Mouse (Mus musculus) limb, embryonic 13.5 days (tissue): Measurements from ENCODE around the gene Uqcrq. TPM values are rescaled to one million over a fixed set of nuclear protein-coding genes. Genes with fewer than 3 reads are reported as not detected.

Source experiments
- ATAC-seq: fragments of 200-750 bp; cut with Nextera tagmentation; 2 replicates; pipeline ENCODE4 v1.8.0; 2017; ENCODE audit warnings: low read depth, moderate number of reproducible peaks, moderate TSS enrichment; ENCODE audit not compliant: low FRiP score
- H3K27ac ChIP-seq: fragments of 300-500 bp; sonication (generic); 2 replicates; pipeline ENCODE4 v1.5.1; 2015; ENCODE audit warnings: inconsistent platforms, mild to moderate bottlenecking, moderate library complexity
- H3K27me3 ChIP-seq: fragments of 300-500 bp; sonication (generic); 2 replicates; pipeline ENCODE4 v1.6.1; 2015; ENCODE audit warnings: mild to moderate bottlenecking, inconsistent platforms
- H3K36me3 ChIP-seq: fragments of 300-500 bp; sonication (generic); 2 replicates; pipeline ENCODE4 v1.6.1; 2015; ENCODE audit warnings: inconsistent platforms, mild to moderate bottlenecking, moderate library complexity
- H3K4me1 ChIP-seq: fragments of 300-500 bp; sonication (generic); 2 replicates; pipeline ENCODE4 v1.6.1; 2015; ENCODE audit warnings: inconsistent platforms
- H3K4me2 ChIP-seq: fragments of 300-500 bp; sonication (generic); replicated peaks from 2 replicates; pipeline ENCODE4 v1.6.1; 2015; ENCODE audit warnings: inconsistent platforms, mild to moderate bottlenecking, moderate library complexity
- H3K4me3 ChIP-seq: fragments of 300-500 bp; sonication (generic); 2 replicates; pipeline ENCODE4 v1.5.1; 2015; ENCODE audit warnings: moderate library complexity, mild to moderate bottlenecking, inconsistent platforms
- H3K9ac ChIP-seq: fragments of 300-500 bp; sonication (generic); 2 replicates; pipeline ENCODE4 v1.6.1; 2015; ENCODE audit warnings: mild to moderate bottlenecking, inconsistent platforms
- H3K9me3 ChIP-seq: fragments of 300-500 bp; sonication (generic); 2 replicates; pipeline ENCODE4 v1.6.1; 2016; ENCODE audit warnings: inconsistent platforms
- WGBS: fragments of 180-500 bp; shearing (Covaris S2); methylation state at CpG from one replicate; pipeline ENCODE4 v1.1.7; 2015; 5-methylcytosine and 5-hydroxymethylcytosine counted together
- polyA plus RNA-seq: library from polyadenylated mRNA; unstranded; fragments of >200 nt; fragmentation: Nextera tagmentation; extraction: Ambion mirVana; gene quantifications from 2 replicates; pipeline ENCODE4 v1.2.1, GENCODE M21; 2015

Uqcrq gene
- polyA plus RNA-seq, 1 experiment from 2014 or later = 449 TPM

- H3K27me3 ChIP-seq = no peaks in the 10 kb centered on the region
- H3K27ac ChIP-seq = no peak overlapping the region
- no peaks in the 10 kb centered on the region for H3K36me3 ChIP-seq
- WGBS = 87% methylated on average over 8 of the region's 8 CpGs
- H3K4me3 ChIP-seq = no peak overlapping the region
- peaks cover 10% of the 10 kb centered on the region for H3K4me1 ChIP-seq
- no peak overlapping the region for H3K9ac ChIP-seq
- no peaks in the 10 kb centered on the region for H3K9me3 ChIP-seq
- no peak for ATAC-seq
- H3K4me2 ChIP-seq = no peak overlapping the region
These were observed 17.4 kb upstream of the Uqcrq start for GRCm38 (mm10) chr11:53447996-53448395.

- Histone ChIP-seq H3K9ac (no peak overlapping the region), H3K4me2 (no peak overlapping the region), H3K36me3 (no peaks in the 10 kb centered on the region), H3K27me3 (no peaks in the 10 kb centered on the region), H3K4me1 (peaks cover 10% of the 10 kb centered on the region), H3K27ac (no peak overlapping the region), H3K9me3 (no peaks in the 10 kb centered on the region), H3K4me3 (no peak overlapping the region)
- 83% methylated on average over 13 of the region's 13 CpGs for WGBS
- ATAC-seq = no peak
These were observed 15.6 kb upstream of the Uqcrq start for GRCm38 (mm10) chr11:53446183-53446582.

DNA sequence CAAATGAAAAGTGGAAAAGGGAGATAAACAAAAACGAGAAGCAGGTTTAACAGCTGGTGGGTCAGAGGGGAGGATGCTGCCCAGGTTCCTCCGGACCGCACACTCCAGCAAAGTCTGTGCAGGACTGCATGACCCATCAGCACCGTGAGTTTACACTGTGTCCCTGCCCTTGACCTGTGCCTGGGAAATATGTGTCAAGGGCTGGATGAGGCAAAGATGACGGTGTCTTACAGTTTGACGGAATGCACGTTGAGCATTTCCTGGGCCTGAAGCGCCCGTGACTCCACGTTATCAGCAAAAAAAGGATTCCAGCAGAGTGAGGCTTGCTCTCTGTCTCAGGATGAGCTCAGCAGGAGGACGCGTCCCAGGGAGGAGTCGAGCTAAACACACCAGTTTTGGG is 14.9 kb upstream of the Uqcrq start:
- Histone ChIP-seq H3K36me3 (no peaks in the 10 kb centered on the region), H3K4me2 (no peak overlapping the region), H3K4me3 (no peak overlapping the region), H3K9me3 (no peaks in the 10 kb centered on the region), H3K4me1 (peaks cover 8% of the 10 kb centered on the region), H3K27ac (no peak overlapping the region), H3K27me3 (no peaks in the 10 kb centered on the region), H3K9ac (no peak overlapping the region)
- no peak for ATAC-seq
- 71% methylated on average over 13 of the region's 13 CpGs for WGBS

GRCm38 (mm10) chr11:53443861-53444260 is 13.2 kb upstream of the Uqcrq start:
- no peak overlapping the region for H3K4me2 ChIP-seq
- no peaks in the 10 kb centered on the region for H3K27me3 ChIP-seq
- no peaks in the 10 kb centered on the region for H3K4me1 ChIP-seq
- H3K36me3 ChIP-seq = no peaks in the 10 kb centered on the region
- ATAC-seq = no peak
- no peak overlapping the region for H3K9ac ChIP-seq
- no peaks in the 10 kb centered on the region for H3K9me3 ChIP-seq
- no peak overlapping the region for H3K27ac ChIP-seq
- WGBS = 37% methylated on average over 6 of the region's 6 CpGs
- H3K4me3 ChIP-seq = no peak overlapping the region

DNA sequence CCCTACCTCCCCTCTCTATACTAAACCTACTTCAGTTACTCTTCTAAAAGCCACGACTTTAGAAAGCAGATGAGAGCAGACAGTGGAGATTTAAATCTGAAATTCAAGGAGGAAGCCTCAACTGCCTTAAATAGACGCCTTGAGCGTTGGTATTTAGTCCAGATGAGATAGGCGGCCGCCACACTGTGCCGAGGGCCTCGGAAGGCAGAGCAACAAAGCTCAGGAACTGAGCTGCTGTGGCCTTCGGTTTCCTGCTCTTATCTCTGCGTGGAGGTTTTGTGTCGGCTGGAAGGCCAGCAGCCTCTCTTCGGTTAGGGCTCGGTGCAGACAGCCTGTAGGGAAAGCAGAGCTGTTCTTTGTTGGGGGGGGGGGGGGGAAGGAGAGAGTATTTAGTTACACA is 11.3 kb upstream of the Uqcrq start:
- no peak overlapping the region for H3K4me2 ChIP-seq
- no peaks in the 10 kb centered on the region for H3K27me3 ChIP-seq
- H3K4me1 ChIP-seq = no peaks in the 10 kb centered on the region
- H3K4me3 ChIP-seq = no peak overlapping the region
- 50% methylated on average over 12 of the region's 12 CpGs for WGBS
- no peak overlapping the region for H3K27ac ChIP-seq
- ATAC-seq = no peak
- H3K9me3 ChIP-seq = no peaks in the 10 kb centered on the region
- no peak overlapping the region for H3K9ac ChIP-seq
- no peaks in the 10 kb centered on the region for H3K36me3 ChIP-seq

- ATAC-seq = no peak
- Histone ChIP-seq H3K27me3 (no peaks in the 10 kb centered on the region), H3K4me2 (no peak overlapping the region), H3K27ac (no peak overlapping the region), H3K4me1 (peaks cover 3% of the 10 kb centered on the region; the same call in 1 of the 2 replicates), H3K9me3 (no peaks in the 10 kb centered on the region), H3K9ac (no peak overlapping the region), H3K36me3 (no peaks in the 10 kb centered on the region), H3K4me3 (no peak overlapping the region)
- WGBS = 91% methylated on average over 6 of the region's 6 CpGs
These were observed 5.7 kb upstream of the Uqcrq start for GRCm38 (mm10) chr11:53436338-53436737.

DNA sequence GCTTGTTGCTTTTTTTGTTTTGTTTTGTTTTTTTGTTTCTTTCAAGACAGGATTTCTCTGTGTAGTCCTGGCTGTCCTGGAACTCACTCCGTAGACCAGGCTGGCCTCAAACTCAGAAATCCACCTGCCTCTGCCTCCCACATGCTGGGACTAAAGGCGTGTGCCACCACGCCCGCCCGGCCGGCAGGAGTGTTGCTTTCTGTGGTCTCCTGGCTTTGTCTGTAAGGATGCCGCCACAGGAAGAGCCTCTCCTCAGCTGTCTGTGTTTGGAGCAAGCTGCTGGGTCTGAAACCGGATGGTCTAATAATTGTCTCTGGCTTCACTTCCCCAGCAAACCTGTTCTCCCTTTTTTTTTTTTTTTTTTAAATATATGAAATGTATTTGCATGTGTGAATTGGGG is 4.9 kb upstream of the Uqcrq start:
- Histone ChIP-seq H3K4me1 (peaks cover 4% of the 10 kb centered on the region; the same call in 1 of the 2 replicates), H3K4me2 (no peak overlapping the region), H3K36me3 (no peaks in the 10 kb centered on the region), H3K4me3 (no peak overlapping the region), H3K27ac (no peak overlapping the region), H3K9me3 (no peaks in the 10 kb centered on the region), H3K27me3 (no peaks in the 10 kb centered on the region), H3K9ac (no peak overlapping the region)
- no peak for ATAC-seq
- 83% methylated on average over 8 of the region's 8 CpGs for WGBS

GRCm38 (mm10) chr11:53433057-53433456 is 2.4 kb upstream of the Uqcrq start:
- no peak overlapping the region for H3K4me3 ChIP-seq
- H3K9ac ChIP-seq = no peak overlapping the region
- ATAC-seq = no peak

GRCm38 (mm10) chr11:53431347-53432056 is 871 bp upstream of the Uqcrq start:
- Histone ChIP-seq H3K27me3 (no peaks in the 10 kb centered on the region), H3K9me3 (no peaks in the 10 kb centered on the region), H3K4me2 (peak overlapping the region; percentile 91), H3K4me3 (peak overlapping the region; percentile 97), H3K27ac (peak overlapping the region; percentile 61), H3K36me3 (peaks cover 15% of the 10 kb centered on the region), H3K4me1 (peaks cover 14% of the 10 kb centered on the region), H3K9ac (peak overlapping the region; percentile 8; the same call in 1 of the 2 replicates)
- peak; percentile 35; the same call in 1 of the 2 replicates for ATAC-seq
- WGBS = 16% methylated on average over 9 of the region's 9 CpGs

More at GRCm38 (mm10) chr11:53433057-53433456, 2.4 kb upstream of the Uqcrq start:
- H3K4me2 ChIP-seq = no peak overlapping the region
- no peak overlapping the region for H3K27ac ChIP-seq
- WGBS = 61% methylated on average over 6 of the region's 6 CpGs
- H3K27me3 ChIP-seq = no peaks in the 10 kb centered on the region
- no peaks in the 10 kb centered on the region for H3K9me3 ChIP-seq
- peaks cover 14% of the 10 kb centered on the region for H3K4me1 ChIP-seq
- H3K36me3 ChIP-seq = peaks cover 10% of the 10 kb centered on the region

- WGBS = under 1% methylated on average over 34 of the region's 34 CpGs
- H3K4me1 ChIP-seq = peaks cover 14% of the 10 kb centered on the region
- no peaks in the 10 kb centered on the region for H3K9me3 ChIP-seq
- H3K27me3 ChIP-seq = no peaks in the 10 kb centered on the region
- peak overlapping the region; percentile 61 for H3K27ac ChIP-seq
- peak overlapping the region; percentile 96 for H3K9ac ChIP-seq
- peaks cover 15% of the 10 kb centered on the region for H3K36me3 ChIP-seq
- H3K4me3 ChIP-seq = peak overlapping the region; percentile 97
- peak overlapping the region; percentile 91 for H3K4me2 ChIP-seq
- ATAC-seq = peak; percentile 52; the same call in 1 of the 2 replicates
These were observed 346 bp downstream of the Uqcrq start for GRCm38 (mm10) chr11:53430300-53430669.

DNA sequence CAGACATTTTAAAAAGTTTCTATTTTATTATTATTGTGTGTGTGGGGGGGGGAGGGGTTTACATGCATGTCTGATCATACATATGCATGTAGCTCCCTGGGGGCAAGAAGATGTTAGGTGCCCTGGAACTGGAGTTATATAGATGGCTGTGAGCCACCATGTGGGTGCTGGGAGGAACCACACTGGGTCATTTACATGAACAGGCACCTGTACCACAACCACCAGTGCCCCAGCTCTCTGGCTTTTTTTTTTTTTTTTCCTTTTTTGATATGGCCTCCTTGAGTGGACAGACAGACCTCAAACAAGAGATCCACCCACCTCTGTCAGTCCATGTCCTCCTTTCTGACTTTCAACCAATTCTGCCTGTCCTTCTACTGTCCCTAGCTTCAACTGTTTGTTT is 1.4 kb downstream of the Uqcrq start:
- H3K4me1 ChIP-seq = peaks cover 14% of the 10 kb centered on the region
- H3K27me3 ChIP-seq = no peaks in the 10 kb centered on the region
- H3K4me3 ChIP-seq = peak overlapping the region; percentile 97; the same call in 1 of the 2 replicates
- peak overlapping the region; percentile 91 for H3K4me2 ChIP-seq
- peaks cover 15% of the 10 kb centered on the region for H3K36me3 ChIP-seq
- no peak for ATAC-seq
- no peaks in the 10 kb centered on the region for H3K9me3 ChIP-seq
- no peak overlapping the region for H3K9ac ChIP-seq
- H3K27ac ChIP-seq = no peak overlapping the region

- H3K9ac ChIP-seq = no peak overlapping the region
- no peak for ATAC-seq
- H3K27ac ChIP-seq = no peak overlapping the region
- H3K9me3 ChIP-seq = no peaks in the 10 kb centered on the region
- H3K4me2 ChIP-seq = no peak overlapping the region
- WGBS = 94% methylated on average over 5 of the region's 5 CpGs
- peaks cover 15% of the 10 kb centered on the region for H3K36me3 ChIP-seq
- H3K4me1 ChIP-seq = peaks cover 14% of the 10 kb centered on the region
- no peaks in the 10 kb centered on the region for H3K27me3 ChIP-seq
- no peak overlapping the region for H3K4me3 ChIP-seq
These were observed 1.9 kb downstream of the Uqcrq start for GRCm38 (mm10) chr11:53428716-53429057.
